Mouse (Mus musculus) olfactory bulb, adult 2 months (tissue): ENCODE measurements at regions not wholly inside any gene's neighbourhood (a gene's known extent, or its start where the extent isn't known, plus 50 kb on each side); places are given as distances from the start of the nearest gene placed in this dataset.

Experiments used
- H3K27ac ChIP-seq: fragments of 200-500 bp; 2 replicates; pipeline ENCODE4 v1.5.1; 2012; ENCODE audit warnings: low read depth, low read length; ENCODE audit not compliant: insufficient read depth
- H3K4me1 ChIP-seq: fragments of 200-500 bp; 2 replicates; pipeline ENCODE4 v1.6.1; 2012; ENCODE audit warnings: low read length; ENCODE audit not compliant: control insufficient read depth, insufficient read depth
- H3K4me3 ChIP-seq: fragments of 200-500 bp; 2 replicates; pipeline ENCODE4 v1.5.1; 2012; ENCODE audit warnings: mild to moderate bottlenecking, low read depth, low read length, moderate library complexity; ENCODE audit not compliant: insufficient read depth
- CTCF ChIP-seq: fragments of 200-500 bp; IDR thresholded peaks from 2 replicates; pipeline ENCODE4 v1.5.1; 2012; ENCODE audit warnings: low read depth, mild to moderate bottlenecking, low read length, moderate library complexity; ENCODE audit not compliant: insufficient read depth
- POLR2A ChIP-seq: fragments of 200-500 bp; IDR thresholded peaks from 2 replicates; pipeline ENCODE4 v1.6.1; 2012; ENCODE audit warnings: mild to moderate bottlenecking, low read depth, low read length, moderate library complexity; ENCODE audit not compliant: insufficient read depth
- WGBS: fragments of 180-500 bp; shearing (Covaris S2); methylation state at CpG from one replicate; pipeline ENCODE4 v1.1.7; 2018; 5-methylcytosine and 5-hydroxymethylcytosine counted together

GRCm38 (mm10) chr5:4657982-4658381 is 99.9 kb downstream of the Fzd1 start:
- 27% methylated on average over 1 of the region's 1 CpGs for WGBS
- Histone ChIP-seq H3K27ac (no peak overlapping the region), H3K4me1 (no peaks in the 10 kb centered on the region), H3K4me3 (no peak overlapping the region)
- TF ChIP-seq POLR2A = no peak
- TF ChIP-seq CTCF = no peak

- Histone ChIP-seq H3K4me1 (no peaks in the 10 kb centered on the region), H3K27ac (no peak overlapping the region), H3K4me3 (no peak overlapping the region)
- no peak for TF ChIP-seq POLR2A
- no peak for TF ChIP-seq CTCF
These were observed 103.6 kb downstream of the Fzd1 start for GRCm38 (mm10) chr5:4654186-4654585.

- whole genome bisulfite sequencing = 76% methylated on average over 6 of the region's 6 CpGs
- Histone ChIP-seq H3K27ac (no peak overlapping the region), H3K4me1 (no peaks in the 10 kb centered on the region), H3K4me3 (no peak overlapping the region)
- no peak for TF ChIP-seq POLR2A
- TF ChIP-seq CTCF = no peak
These were observed 106.5 kb downstream of the Fzd1 start for GRCm38 (mm10) chr5:4651167-4651955.

- TF ChIP-seq POLR2A (no peak), CTCF (no peak)
- Histone ChIP-seq H3K27ac (no peak overlapping the region), H3K4me1 (no peaks in the 10 kb centered on the region), H3K4me3 (no peak overlapping the region)
- 78% methylated on average over 3 of the region's 3 CpGs for WGBS
These were observed 107.1 kb downstream of the Fzd1 start for GRCm38 (mm10) chr5:4650709-4651108.

- TF ChIP-seq CTCF (no peak), POLR2A (no peak)
- Histone ChIP-seq H3K4me3 (no peak overlapping the region), H3K4me1 (no peaks in the 10 kb centered on the region), H3K27ac (no peak overlapping the region)
- 43% methylated on average over 6 of the region's 6 CpGs for WGBS
These were observed 107.8 kb downstream of the Fzd1 start for GRCm38 (mm10) chr5:4649858-4650556.

- Histone ChIP-seq H3K4me3 (no peak overlapping the region), H3K4me1 (no peaks in the 10 kb centered on the region), H3K27ac (no peak overlapping the region)
- TF ChIP-seq POLR2A (no peak), CTCF (no peak)
These were observed 116.8 kb downstream of the Fzd1 start for GRCm38 (mm10) chr5:4641041-4641440.

- TF ChIP-seq CTCF = no peak
- TF ChIP-seq POLR2A = no peak
- Histone ChIP-seq H3K4me1 (no peaks in the 10 kb centered on the region), H3K27ac (no peak overlapping the region), H3K4me3 (no peak overlapping the region)
- WGBS = 87% methylated on average over 3 of the region's 3 CpGs
These were observed 124.1 kb downstream of the Fzd1 start for GRCm38 (mm10) chr5:4633763-4634162.

- TF ChIP-seq CTCF (no peak), POLR2A (no peak)
- no peak overlapping the region for H3K4me3 ChIP-seq
- H3K27ac ChIP-seq = no peak overlapping the region
- 92% methylated on average over 6 of the region's 6 CpGs for WGBS
- no peaks in the 10 kb centered on the region for H3K4me1 ChIP-seq
These were observed 132.6 kb downstream of the Fzd1 start for GRCm38 (mm10) chr5:4625206-4625605.

GRCm38 (mm10) chr5:4623625-4624024 is 134.2 kb downstream of the Fzd1 start:
- no peak for TF ChIP-seq POLR2A
- no peak for TF ChIP-seq CTCF
- no peak overlapping the region for H3K27ac ChIP-seq
- no peak overlapping the region for H3K4me3 ChIP-seq
- WGBS = 48% methylated on average over 4 of the region's 4 CpGs
- no peaks in the 10 kb centered on the region for H3K4me1 ChIP-seq
